ENCODE assay signal across 11 mouse cellular contexts in genomic region chr2:19646910-19647309, GRCm38 (mm10). TPM values are rescaled to one million over a fixed set of nuclear protein-coding genes. Genes with fewer than 3 reads are reported as not detected.
DNase-seq lines count a peak whose midpoint lies in the region; ATAC-seq and TF ChIP-seq lines count a peak whose summit lies in the region.
"Had no signal": no experiment of that assay in that cellular context is flagged by ENCODE, and none has a peak within 500 bp of the region (broad histone marks: within the 10 kb centered on the region; RNA-seq: fewer than 3 reads in every experiment).

No protein-coding gene starts in this region.

- no peak for DNase-seq in forebrain, postnatal 0 days
- DNase-seq in left cerebral cortex, adult 2 months (ENCODE audit: extremely low spot score in 1 of 2, low spot score in 2 of 2) = peak in 1 of 2 experiments; percentile 60
- no peak for DNase-seq in left cerebral cortex, postnatal 10 days (ENCODE audit: extremely low spot score in 1 of 2, low spot score in 2 of 2)
- peak; percentile 19 for DNase-seq in gastrocnemius, postnatal 25 days
- DNase-seq in lung, postnatal 25 days (ENCODE audit: low spot score) = peak; percentile 68
- no peak for DNase-seq in retina, postnatal 1 day
- DNase-seq in cerebellum, adult 11-12 months = no peak

- 25% methylated on average over 1 of the region's 1 CpGs for WGBS in forebrain, postnatal 0 days
- 32% methylated on average over 1 of the region's 1 CpGs for WGBS in forebrain, embryonic 15.5 days

- H3K9ac ChIP-seq in forebrain, postnatal 0 days = no peak overlapping the region
- H3K9ac ChIP-seq in forebrain, embryonic 15.5 days (replicated peaks) = no peak overlapping the region
- H3K9ac ChIP-seq: embryonic facial prominence, embryonic 13.5 days; hindbrain, embryonic 15.5 days; limb, embryonic 15.5 days had no signal

- no peaks in the 10 kb centered on the region for H3K36me3 ChIP-seq in forebrain, postnatal 0 days (ENCODE audit: insufficient read depth)
- no peaks in the 10 kb centered on the region for H3K36me3 ChIP-seq in forebrain, embryonic 15.5 days
- H3K36me3 ChIP-seq: embryonic facial prominence, embryonic 13.5 days; hindbrain, embryonic 15.5 days; limb, embryonic 15.5 days had no signal

- no peaks in the 10 kb centered on the region for H3K9me3 ChIP-seq in forebrain, postnatal 0 days (ENCODE audit: low read length)
- no peaks in the 10 kb centered on the region for H3K9me3 ChIP-seq in forebrain, embryonic 15.5 days
- H3K9me3 ChIP-seq: embryonic facial prominence, embryonic 13.5 days; hindbrain, embryonic 15.5 days; limb, embryonic 15.5 days had no signal

- no peak overlapping the region for H3K4me3 ChIP-seq in forebrain, postnatal 0 days (ENCODE audit: low read depth, low read length)
- H3K4me3 ChIP-seq in forebrain, embryonic 15.5 days = no peak overlapping the region
- no peak overlapping the region for H3K4me3 ChIP-seq in left cerebral cortex, adult 2 months
- H3K4me3 ChIP-seq: embryonic facial prominence, embryonic 13.5 days; hindbrain, embryonic 15.5 days; limb, embryonic 15.5 days had no signal

- peak; percentile 65 for ATAC-seq in forebrain, postnatal 0 days
- ATAC-seq in forebrain, embryonic 15.5 days (replicated peaks) = no peak

- TF ChIP-seq CTCF in forebrain, postnatal 0 days (IDR thresholded peaks at IDR 0.05; ENCODE audit: low read depth) = no peak
- no peak for TF ChIP-seq CTCF in left cerebral cortex, adult 2 months (IDR thresholded peaks at IDR 0.05)

- no peak overlapping the region for H3K4me2 ChIP-seq in forebrain, postnatal 0 days (ENCODE audit: low read depth)
- no peak overlapping the region for H3K4me2 ChIP-seq in forebrain, embryonic 15.5 days (replicated peaks)
- H3K4me2 ChIP-seq: embryonic facial prominence, embryonic 13.5 days; hindbrain, embryonic 15.5 days; limb, embryonic 15.5 days had no signal

- no peak overlapping the region for H3K27ac ChIP-seq in forebrain, postnatal 0 days (ENCODE audit: low read depth, low read length)
- no peak overlapping the region for H3K27ac ChIP-seq in forebrain, embryonic 15.5 days (replicated peaks)
- H3K27ac ChIP-seq in left cerebral cortex, adult 2 months = peak overlapping the region; percentile 51; the same call in 1 of the 2 replicates
- H3K27ac ChIP-seq: embryonic facial prominence, embryonic 13.5 days; hindbrain, embryonic 15.5 days; limb, embryonic 15.5 days had no signal

- H3K4me1 ChIP-seq in forebrain, postnatal 0 days (ENCODE audit: insufficient read depth) = no peaks in the 10 kb centered on the region
- no peaks in the 10 kb centered on the region for H3K4me1 ChIP-seq in forebrain, embryonic 15.5 days
- H3K4me1 ChIP-seq: embryonic facial prominence, embryonic 13.5 days; hindbrain, embryonic 15.5 days; limb, embryonic 15.5 days had no signal

- intact Hi-C loops in left cerebral cortex, adult 2 months (cut with DNase I) = no loop called here
- intact Hi-C loops in left cerebral cortex, postnatal 10 days (cut with DNase I) = no loop called here

- H3K27me3 ChIP-seq in forebrain, postnatal 0 days (ENCODE audit: insufficient read depth, low read length) = no peaks in the 10 kb centered on the region
- no peaks in the 10 kb centered on the region for H3K27me3 ChIP-seq in forebrain, embryonic 15.5 days
- H3K27me3 ChIP-seq: hindbrain, embryonic 15.5 days had no signal

RNA-seq across cellular contexts. Expression of gene Otud1, which starts 10.6 kb away (rescaled TPM):
- 7.4 and 10.3 TPM in 2 replicates for total RNA-seq in forebrain, postnatal 0 days (2014; rRNA removed)
- polyA plus RNA-seq in forebrain, postnatal 0 days (2015; fragmentation: Nextera tagmentation; extraction: Ambion mirVana) = 3.6 TPM in 2 replicates
- 1.8 and 1.9 TPM in 2 replicates for polyA plus RNA-seq in forebrain, embryonic 15.5 days (2015; fragmentation: Nextera tagmentation; extraction: Ambion mirVana)
- 10 to 100 TPM; 27.4 to 27.8 TPM for total RNA-seq in left cerebral cortex, adult 2 months (2021)
- total RNA-seq in left cerebral cortex, postnatal 10 days (2021) = 10 to 100 TPM; 14.2 to 15.1 TPM
- 10 to 100 TPM; 13.0 to 17.5 TPM for total RNA-seq in gastrocnemius, postnatal 25 days (2021)

Comparison
In these comparisons a context has a peak if more than half of its experiments do, and no peak if none do; other contexts are left out.
1. DNase-seq: peak in gastrocnemius, postnatal 25 days (single experiment) and lung, postnatal 25 days (single experiment); none in forebrain, postnatal 0 days (single experiment), left cerebral cortex, postnatal 10 days (0 of 2), retina, postnatal 1 day (single experiment) and cerebellum, adult 11-12 months (single experiment).